Mouse (Mus musculus) central nervous system, embryonic 18 days (tissue): Measurements from ENCODE around the gene Krt9. TPM values are rescaled to one million over a fixed set of nuclear protein-coding genes. Genes with fewer than 3 reads are reported as not detected.

Experiments
- polyA plus RNA-seq: library from polyadenylated mRNA; depleted of rRNA; stranded (reverse); fragments of >200 nt; gene quantifications from 2 replicates; pipeline ENCODE4 v1.2.3, GENCODE M21; 2012; rRNA removed

Gene Krt9
- polyA plus RNA-seq, result 0.12 and 0.16 TPM in 2 replicates

GRCm38 (mm10) chr11:100192992-100193391 lies at the start of gene Krt9:
TSS of gene Krt9 (minus strand) at chr11:100193246.

GRCm38 (mm10) chr11:100207498-100207897 lies 14.5 kb upstream of the Krt9 start, which contains the start of gene Krt14:
TSS of gene Krt14 (minus strand) at chr11:100207548.

GRCm38 (mm10) chr11:100148615-100149330 lies 44.3 kb downstream of the Krt9 start, which contains the start of gene Krt19:
TSS of gene Krt19 (minus strand) at chr11:100148665.

Other genes with a start within 250 kb of the Krt9 start
- gene Krtap9-5, start 244.8 kb downstream of the Krt9 start, polyA plus RNA-seq, result not detected in 2 replicates
- gene Krtap29-1, start 214.2 kb downstream of the Krt9 start, polyA plus RNA-seq, result not detected in 2 replicates
- gene Krtap16-1, start 206.6 kb downstream of the Krt9 start, polyA plus RNA-seq, result not detected in 2 replicates
- gene Krtap17-1, start 199.3 kb downstream of the Krt9 start, polyA plus RNA-seq, result 0.52 and 0.53 TPM in 2 replicates
- 0.04 TPM in 1 of 2 replicates, not detected in the other for gene Krt33a, start 177.0 kb downstream of the Krt9 start, polyA plus RNA-seq
- 0.11 TPM in 1 of 2 replicates, not detected in the other for gene Krt33b, start 163.4 kb downstream of the Krt9 start, polyA plus RNA-seq
- not detected in 2 replicates for gene Krt34, start 151.7 kb downstream of the Krt9 start, polyA plus RNA-seq
- not detected in 2 replicates for gene Krt31, start 142.7 kb downstream of the Krt9 start, polyA plus RNA-seq
- 0.08 TPM in 1 of 2 replicates, not detected in the other for gene Krt32, start 105.0 kb downstream of the Krt9 start, polyA plus RNA-seq
- gene Krt35, start 97.0 kb downstream of the Krt9 start, polyA plus RNA-seq, result not detected in 2 replicates
- 0.04 TPM in 1 of 2 replicates, not detected in the other for gene Krt36, start 87.6 kb downstream of the Krt9 start, polyA plus RNA-seq
- 0.03 and 5.1 TPM in 2 replicates for gene Krt13, start 71.7 kb downstream of the Krt9 start, polyA plus RNA-seq
- 0.32 and 9.2 TPM in 2 replicates for gene Krt15, start 57.3 kb downstream of the Krt9 start, polyA plus RNA-seq
- gene Krt19, start 44.6 kb downstream of the Krt9 start, polyA plus RNA-seq, result 5.8 and 82.5 TPM in 2 replicates
- gene Krt14, start 14.3 kb upstream of the Krt9 start, polyA plus RNA-seq, result 0.53 and 25.9 TPM in 2 replicates
- 0.05 and 5.7 TPM in 2 replicates for gene Krt16, start 55.7 kb upstream of the Krt9 start, polyA plus RNA-seq
- 0.47 and 2.3 TPM in 2 replicates for gene Krt17, start 67.8 kb upstream of the Krt9 start, polyA plus RNA-seq
- 0.08 TPM in 1 of 2 replicates, not detected in the other for gene Krt42, start 76.6 kb upstream of the Krt9 start, polyA plus RNA-seq
- gene Eif1, start 126.6 kb upstream of the Krt9 start, polyA plus RNA-seq, result 346 and 359 TPM in 2 replicates
- 0.16 and 0.25 TPM in 2 replicates for gene Gast, start 141.2 kb upstream of the Krt9 start, polyA plus RNA-seq
- gene Hap1, start 162.9 kb upstream of the Krt9 start, polyA plus RNA-seq, result 272 and 284 TPM in 2 replicates
- 57.0 and 66.3 TPM in 2 replicates for gene Jup, start 204.5 kb upstream of the Krt9 start, polyA plus RNA-seq
- 18.6 and 21.5 TPM in 2 replicates for gene P3h4, start 221.6 kb upstream of the Krt9 start, polyA plus RNA-seq
- 15.9 and 24.1 TPM in 2 replicates for gene Fkbp10, start 222.5 kb upstream of the Krt9 start, polyA plus RNA-seq
- gene Nt5c3b, start 248.6 kb upstream of the Krt9 start, polyA plus RNA-seq, result 119 and 121 TPM in 2 replicates
- gene Klhl10, start 248.7 kb upstream of the Krt9 start, polyA plus RNA-seq, result 1.2 and 1.4 TPM in 2 replicates